Mouse (Mus musculus): ENCODE data around the gene Clic6. TPM values are rescaled to one million over a fixed set of nuclear protein-coding genes. Genes with fewer than 3 reads are reported as not detected.

The Clic6 gene
- total and polyA plus RNA-seq, 3 experiments: 0.24 to 1.2 TPM; not detected in 1

DNA sequence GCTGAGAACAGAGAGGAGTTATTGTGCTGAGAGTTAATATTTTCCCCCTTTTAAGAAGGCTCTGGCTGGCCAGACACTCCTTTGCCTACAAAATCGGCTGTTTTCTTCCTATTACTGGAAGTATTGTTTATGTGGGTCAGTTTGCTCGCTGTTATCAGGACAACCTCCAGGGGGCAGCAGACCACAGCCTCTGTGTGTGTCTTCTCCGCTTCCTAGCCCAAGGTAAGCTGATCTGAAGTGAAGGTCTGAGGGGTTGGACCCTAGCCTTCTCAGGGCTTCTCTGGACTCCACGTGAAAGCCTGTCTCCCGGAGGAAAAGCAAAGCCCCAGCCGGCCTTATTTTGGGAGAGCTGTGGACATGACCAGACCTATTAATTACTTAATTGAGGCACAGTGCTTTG, 80.2 kb downstream of the Clic6 start:
- H3K36me3 ChIP-seq (replicated peaks in 1 of 2; ENCODE audit: control insufficient read depth in 1 of 2, insufficient read depth in 1 of 2, low read length in 1 of 2): no peaks in the 10 kb centered on the region
- no peak overlapping the region for H3K4me2 ChIP-seq (ENCODE audit: insufficient read depth, low read depth, poor library complexity, severe bottlenecking)
- dilution Hi-C loops (cut with MboI; ENCODE audit: extremely low pct_ligation_motif_present, extremely low pct_unique_long_range_greater_than_20kb, low sequenced_read_pairs) (no loop called here), in situ Hi-C loops (cut with MboI; ENCODE audit: low pct_ligation_motif_present, low pct_unique_long_range_greater_than_20kb, low sequenced_read_pairs) (loop anchor here (5.0 to 25.0 kb wide), 3 partner anchors 132 to 572 kb away; no protein-coding TSS in a partner anchor)
- no peak overlapping the region for H3K9ac ChIP-seq (ENCODE audit: insufficient read depth, low read depth)
- H3K4me1 ChIP-seq (ENCODE audit: control insufficient read depth in 1 of 2, insufficient read depth in 2 of 2): peaks cover 0 to 7% of the 10 kb centered on the region in 2 experiments; a peak in 1 of 4 replicates
- H3K9me3 ChIP-seq (replicated peaks; ENCODE audit: low read length): no peaks in the 10 kb centered on the region
- TF ChIP-seq ZMIZ1 (IDR thresholded peaks at IDR 0.05; ENCODE audit: low read depth, low read length): no peak
- no peak; the same call in 1 of the 2 replicates for TF ChIP-seq RCOR1 (conservative IDR thresholded peaks at IDR 0.05; ENCODE audit: low read depth, low read length)
- TF ChIP-seq MEF2A (IDR thresholded peaks at IDR 0.05; ENCODE audit: borderline replicate concordance, low read depth, low read length): no peak
- TF ChIP-seq NRF1 (IDR thresholded peaks at IDR 0.05; ENCODE audit: low read depth, low read length): 0 out of 2 replicates have a peak, but pooled peaks have one; percentile 17
- 0 out of 2 replicates have a peak, but pooled peaks have one; percentile 21 for TF ChIP-seq ELF1 (IDR thresholded peaks at IDR 0.05; ENCODE audit: low read depth, low read length)
- no peak for TF ChIP-seq KAT2A (IDR thresholded peaks at IDR 0.05; ENCODE audit: insufficient replicate concordance, low read length)
- TF ChIP-seq E2F4 (IDR thresholded peaks at IDR 0.05; ENCODE audit: insufficient replicate concordance, low read depth, low read length): no peak
- no peak for TF ChIP-seq MYC (IDR thresholded peaks at IDR 0.05; ENCODE audit: low read depth, low read length)
- peak; percentile 99 for TF ChIP-seq SMC3 (IDR thresholded peaks at IDR 0.05; ENCODE audit: low read depth, low read length)
- no peak; the same call in 1 of the 2 replicates for TF ChIP-seq SIN3A (IDR thresholded peaks at IDR 0.05; ENCODE audit: low read length)
- no peak for TF ChIP-seq CHD1 (IDR thresholded peaks at IDR 0.05; ENCODE audit: low read depth, low read length)
- peak; percentile 58 for TF ChIP-seq TCF12 (IDR thresholded peaks at IDR 0.05; ENCODE audit: low read depth, low read length)
- no peak for TF ChIP-seq JUND (conservative IDR thresholded peaks at IDR 0.05; ENCODE audit: low read depth, low read length)
- peak; percentile 55; the same call in 1 of the 2 replicates for TF ChIP-seq NELFE (IDR thresholded peaks at IDR 0.05; ENCODE audit: low read depth, low read length)
- TF ChIP-seq MAZ (IDR thresholded peaks at IDR 0.05; ENCODE audit: low read depth, low read length): peak; percentile 77; the same call in 1 of the 2 replicates
- 0 out of 2 replicates have a peak, but pooled peaks have one; percentile 35 for TF ChIP-seq MXI1 (IDR thresholded peaks at IDR 0.05; ENCODE audit: low read depth, low read length)
- TF ChIP-seq TBP (conservative IDR thresholded peaks at IDR 0.05; ENCODE audit: low read depth, low read length): no peak
- TF ChIP-seq ZC3H11A (IDR thresholded peaks at IDR 0.05; ENCODE audit: low read depth, low read length): peak; percentile 98
- TF ChIP-seq CTCF (conservative IDR thresholded peaks at IDR 0.05 in 1 of 2, IDR thresholded peaks at IDR 0.05 in 1 of 2; ENCODE audit: low read depth in 2 of 2, low read length in 2 of 2): peak; percentile 92 to 97
- TF ChIP-seq MAFK (IDR thresholded peaks at IDR 0.05; ENCODE audit: insufficient replicate concordance, low read length): no peak
- TF ChIP-seq IRF4 (IDR thresholded peaks at IDR 0.05; ENCODE audit: low read depth, low read length): peak; percentile 54; the same call in 1 of the 2 replicates
- TF ChIP-seq EP300 (IDR thresholded peaks at IDR 0.05; ENCODE audit: low read length): 0 out of 2 replicates have a peak, but pooled peaks have one; percentile 8
- 0 out of 2 replicates have a peak, but pooled peaks have one; percentile 41 for TF ChIP-seq BHLHE40 (IDR thresholded peaks at IDR 0.05; ENCODE audit: low read depth, low read length)
- peak; percentile 88 for DNase-seq (ENCODE audit: extremely low read depth)
- no peak overlapping the region for H3K4me3 ChIP-seq (replicated peaks in 1 of 3; ENCODE audit: low read depth in 2 of 3, low read length in 2 of 3, poor library complexity in 1 of 3)
- H3K27me3 ChIP-seq (replicated peaks): no peaks in the 10 kb centered on the region
- H3K27ac ChIP-seq (ENCODE audit: insufficient read depth, low read depth): no peak overlapping the region
- no peaks in the 10 kb centered on the region for H3K79me2 ChIP-seq (replicated peaks; ENCODE audit: control insufficient read depth, extremely low read depth, insufficient read depth, poor library complexity, severe bottlenecking)
